Mouse (Mus musculus) inflammation-experienced regulatory T-cells, adult 6 months (primary cell): ENCODE measurements around the gene Mmp28. TPM values are rescaled to one million over a fixed set of nuclear protein-coding genes. Genes with fewer than 3 reads are reported as not detected.

Source experiments
- ATAC-seq: one replicate; pipeline ENCODE4 v1.8.0; 2017
- polyA plus RNA-seq, 3 experiments: library from polyadenylated mRNA; unstranded; fragments of 100-300 nt; shearing (Covaris generic); gene quantifications; one replicate each; pipeline ENCODE4 v1.2.1; 2017

Gene Mmp28
- polyA plus RNA-seq: not detected

- ATAC-seq: no peak
Measured at GRCm38 (mm10) chr11:83462711-83463244, at the start of gene Mmp28. TSS of gene Mmp28 (minus strand) at chr11:83463071.

GRCm38 (mm10) chr11:83509521-83509920, 46.6 kb upstream of the Mmp28 start:
- ATAC-seq: no peak

- ATAC-seq: no peak
Measured at GRCm38 (mm10) chr11:83504308-83504707, 41.4 kb upstream of the Mmp28 start.

GRCm38 (mm10) chr11:83495571-83495970, 32.7 kb upstream of the Mmp28 start:
- ATAC-seq: no peak

- no peak for ATAC-seq
Measured at GRCm38 (mm10) chr11:83491488-83491887, 28.6 kb upstream of the Mmp28 start.

GRCm38 (mm10) chr11:83473235-83474016, 10.6 kb upstream of the Mmp28 start:
- ATAC-seq: peak; percentile 12

GRCm38 (mm10) chr11:83472324-83473234, 9.7 kb upstream of the Mmp28 start, which contains the start of gene Taf15:
TSS of gene Taf15 (plus strand) at chr11:83473086.
- ATAC-seq: peak; percentile 99

- ATAC-seq: no peak
Measured at GRCm38 (mm10) chr11:83471766-83472165, 8.9 kb upstream of the Mmp28 start.

- no peak for ATAC-seq
Measured at GRCm38 (mm10) chr11:83468765-83469164, 5.9 kb upstream of the Mmp28 start.

- ATAC-seq: no peak
Measured at GRCm38 (mm10) chr11:83467120-83467652, 4.3 kb upstream of the Mmp28 start.

- ATAC-seq: no peak
Measured at GRCm38 (mm10) chr11:83465976-83466375, 3.1 kb upstream of the Mmp28 start.

GRCm38 (mm10) chr11:83461462-83462027, 1.3 kb downstream of the Mmp28 start:
- ATAC-seq: no peak

GRCm38 (mm10) chr11:83457912-83458601, 4.8 kb downstream of the Mmp28 start:
- ATAC-seq: no peak

- no peak for ATAC-seq
Measured at GRCm38 (mm10) chr11:83457257-83457656, 5.6 kb downstream of the Mmp28 start.

- no peak for ATAC-seq
Measured at GRCm38 (mm10) chr11:83455608-83456007, 7.3 kb downstream of the Mmp28 start.

- ATAC-seq: no peak
Measured at GRCm38 (mm10) chr11:83454548-83454947, 8.3 kb downstream of the Mmp28 start.

- ATAC-seq: no peak
Measured at GRCm38 (mm10) chr11:83451281-83451680, 11.6 kb downstream of the Mmp28 start.

GRCm38 (mm10) chr11:83450550-83450949, 12.3 kb downstream of the Mmp28 start:
- no peak for ATAC-seq

GRCm38 (mm10) chr11:83449298-83449697, 13.6 kb downstream of the Mmp28 start:
- ATAC-seq: no peak

GRCm38 (mm10) chr11:83448927-83449236, 14.0 kb downstream of the Mmp28 start:
- ATAC-seq: no peak

GRCm38 (mm10) chr11:83448021-83448926, 14.6 kb downstream of the Mmp28 start:
- ATAC-seq: no peak
